Mouse (Mus musculus): ENCODE data around the gene Gm10382. TPM values are rescaled to one million over a fixed set of nuclear protein-coding genes. Genes with fewer than 3 reads are reported as not detected.
"Not testable (repeated sequence)": the region's sequence is repeated elsewhere in the genome, so short reads cannot be mapped to it uniquely, and the experiment has no call there.

Gm10382 gene
- total RNA-seq, 2 experiments from 2014 or later: 0.56 TPM; not detected in 1

GRCm38 (mm10) chr5:125409348-125410090, 20.4 kb downstream of the Gm10382 start:
- ATAC-seq (replicated peaks; ENCODE audit: low FRiP score, low TSS enrichment, poor library complexity, severe bottlenecking): peak; percentile 24; the same call in 1 of the 2 replicates

- ATAC-seq (replicated peaks; ENCODE audit: low FRiP score, low TSS enrichment, poor library complexity, severe bottlenecking): peak; percentile 31; the same call in 1 of the 2 replicates
Measured at GRCm38 (mm10) chr5:125411972-125412530, 22.9 kb downstream of the Gm10382 start.

GRCm38 (mm10) chr5:125412536-125412935, 23.4 kb downstream of the Gm10382 start:
- not testable (repeated sequence) for ATAC-seq (replicated peaks; ENCODE audit: low FRiP score, low TSS enrichment, poor library complexity, severe bottlenecking)

GRCm38 (mm10) chr5:125413763-125414162, 24.6 kb downstream of the Gm10382 start:
- no peak; the same call in 1 of the 2 replicates for ATAC-seq (replicated peaks; ENCODE audit: low FRiP score, low TSS enrichment, poor library complexity, severe bottlenecking)

DNA sequence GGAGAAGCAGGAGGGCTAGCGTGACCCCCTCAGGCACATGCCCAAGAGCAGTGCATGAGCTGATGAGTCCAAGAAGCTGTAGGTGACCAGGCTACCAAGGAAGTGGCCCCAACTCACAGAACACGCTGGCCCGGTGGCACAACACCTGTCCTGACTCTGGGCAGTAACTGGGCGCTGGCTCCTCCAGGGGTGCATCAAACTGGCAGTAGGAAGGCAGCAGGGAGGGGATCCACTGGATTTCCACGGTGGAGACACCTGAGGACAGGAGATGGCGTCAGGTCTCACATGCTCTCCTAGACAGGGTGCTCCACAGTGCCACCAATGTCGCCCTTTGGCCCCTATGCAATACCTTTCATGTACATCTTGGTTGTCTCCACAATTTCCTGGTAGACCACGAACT, 27.1 kb downstream of the Gm10382 start:
- ATAC-seq (replicated peaks; ENCODE audit: low FRiP score, low TSS enrichment, poor library complexity, severe bottlenecking): no peak

DNA sequence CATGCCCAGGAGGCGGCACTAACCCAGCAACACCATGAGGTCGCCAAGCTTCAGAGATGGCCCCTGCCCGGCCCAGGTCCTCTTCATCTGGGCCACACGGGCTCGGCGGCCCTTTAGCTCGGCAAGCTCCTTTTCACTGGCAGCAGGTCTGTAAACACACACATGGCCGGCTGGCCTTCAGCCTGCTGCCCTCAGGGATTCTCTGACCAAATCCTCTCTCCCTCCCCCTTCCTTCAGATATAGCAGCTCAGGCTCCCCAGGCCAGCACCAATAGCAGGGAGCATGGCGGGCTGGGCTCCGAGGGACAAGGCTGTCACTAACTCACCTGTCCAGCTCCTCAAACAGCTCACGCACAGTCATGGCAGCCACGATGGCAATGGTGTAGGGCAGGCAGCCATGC, 29.5 kb downstream of the Gm10382 start:
- ATAC-seq (replicated peaks; ENCODE audit: low FRiP score, low TSS enrichment, poor library complexity, severe bottlenecking): no peak

DNA sequence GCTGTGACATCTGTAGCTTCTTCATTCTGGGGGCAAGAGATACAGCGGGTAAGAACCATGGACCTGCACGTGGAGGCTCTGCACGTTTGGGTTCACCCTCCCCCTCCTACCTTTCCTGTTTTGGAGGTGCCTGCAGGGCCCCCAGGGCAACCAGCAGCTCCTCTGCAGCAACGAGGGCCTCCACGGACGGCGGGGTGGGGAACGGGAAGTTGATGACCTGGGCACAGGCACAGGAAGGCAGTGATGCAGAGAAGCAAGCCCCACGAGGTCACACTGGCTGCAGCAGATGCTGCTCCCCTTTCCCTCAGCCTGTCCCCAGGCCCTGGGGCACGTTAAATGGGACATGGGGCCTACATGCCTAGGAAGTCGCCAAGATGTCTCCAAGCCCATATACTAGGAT, 30.0 kb downstream of the Gm10382 start:
- no peak for ATAC-seq (replicated peaks; ENCODE audit: low FRiP score, low TSS enrichment, poor library complexity, severe bottlenecking)

GRCm38 (mm10) chr5:125425698-125426276, 36.7 kb downstream of the Gm10382 start:
- ATAC-seq (replicated peaks; ENCODE audit: low FRiP score, low TSS enrichment, poor library complexity, severe bottlenecking): no peak

DNA sequence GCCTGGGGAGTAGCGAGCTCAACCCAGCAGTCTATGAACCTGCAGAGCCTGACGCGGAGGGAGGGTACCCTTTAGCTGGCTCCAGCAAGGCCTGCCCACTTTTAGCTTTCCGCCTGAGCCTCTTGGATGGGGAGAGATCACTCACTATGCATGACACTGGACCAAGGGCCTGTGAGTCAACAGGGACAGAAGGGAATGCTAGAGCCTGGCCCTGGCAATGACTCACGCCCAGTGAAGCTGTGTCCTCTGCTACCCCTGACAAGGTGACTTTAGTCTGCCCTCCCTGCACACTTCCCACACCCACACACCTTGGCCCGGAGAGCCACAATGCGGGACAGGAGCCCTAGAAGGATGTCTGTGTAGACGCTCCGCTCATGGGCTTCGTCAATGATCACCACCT, 37.2 kb downstream of the Gm10382 start:
- ATAC-seq (replicated peaks; ENCODE audit: low FRiP score, low TSS enrichment, poor library complexity, severe bottlenecking): no peak

DNA sequence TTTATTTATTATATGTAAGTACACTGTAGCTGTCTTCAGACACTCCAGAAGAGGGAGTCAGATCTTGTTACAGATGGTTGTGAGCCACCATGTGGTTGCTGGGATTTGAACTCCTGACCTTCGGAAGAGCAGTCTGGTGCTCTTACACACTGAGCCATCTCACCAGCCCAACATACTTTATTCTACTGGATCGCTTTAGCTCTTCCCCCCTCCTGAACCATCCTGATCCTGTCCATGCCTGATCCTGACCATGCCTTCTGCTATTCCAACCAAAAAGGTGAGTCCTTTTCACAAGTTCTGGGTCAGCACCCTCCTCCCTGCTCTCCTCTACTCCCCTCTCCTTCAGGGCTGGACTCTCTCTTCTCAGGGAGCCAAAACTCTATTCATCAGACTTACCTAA, 43.2 kb downstream of the Gm10382 start:
- not testable (repeated sequence) for ATAC-seq (replicated peaks; ENCODE audit: low FRiP score, low TSS enrichment, poor library complexity, severe bottlenecking)

- ATAC-seq (replicated peaks; ENCODE audit: low FRiP score, low TSS enrichment, poor library complexity, severe bottlenecking): peak; percentile 98
Measured at GRCm38 (mm10) chr5:125433793-125434337, 44.7 kb downstream of the Gm10382 start, which contains the start of gene Dhx37. Gene Dhx37, minus strand, starts transcription at chr5:125434121.

- ATAC-seq (replicated peaks; ENCODE audit: low FRiP score, low TSS enrichment, poor library complexity, severe bottlenecking): not testable (repeated sequence)
Measured at GRCm38 (mm10) chr5:125434347-125434746, 45.2 kb downstream of the Gm10382 start.

Other genes with a start within 250 kb of the Gm10382 start
- gene Ncor2, start 210.1 kb upstream of the Gm10382 start, total RNA-seq (2014; fragmentation: Nextera tagmentation): 48.7 and 54.4 TPM in 2 replicates
- 4.8 and 6.7 TPM in 2 replicates for gene Ncor2, start 210.1 kb upstream of the Gm10382 start, total RNA-seq (2017)
- 71.7 and 85.8 TPM in 2 replicates for gene Scarb1, start 48.2 kb upstream of the Gm10382 start, total RNA-seq (2014; fragmentation: Nextera tagmentation)
- gene Scarb1, start 48.2 kb upstream of the Gm10382 start, total RNA-seq (2017): 29.7 and 57.0 TPM in 2 replicates
- 110 and 133 TPM in 2 replicates for gene Ubc, start 880 bp downstream of the Gm10382 start, total RNA-seq (2014; fragmentation: Nextera tagmentation)
- 202 and 258 TPM in 2 replicates for gene Ubc, start 880 bp downstream of the Gm10382 start, total RNA-seq (2017)
- 21.2 and 34.5 TPM in 2 replicates for gene Dhx37, start 44.8 kb downstream of the Gm10382 start, total RNA-seq (2014; fragmentation: Nextera tagmentation)
- gene Dhx37, start 44.8 kb downstream of the Gm10382 start, total RNA-seq (2017): 69.0 and 83.7 TPM in 2 replicates
- gene Bri3bp, start 52.2 kb downstream of the Gm10382 start, total RNA-seq (2014; fragmentation: Nextera tagmentation): 37.4 and 77.0 TPM in 2 replicates
- gene Bri3bp, start 52.2 kb downstream of the Gm10382 start, total RNA-seq (2017): 28.5 and 31.3 TPM in 2 replicates
- 8.4 and 8.7 TPM in 2 replicates for gene Aacs, start 86.5 kb downstream of the Gm10382 start, total RNA-seq (2014; fragmentation: Nextera tagmentation)
- gene Aacs, start 86.5 kb downstream of the Gm10382 start, total RNA-seq (2017): 3.2 and 3.8 TPM in 2 replicates
- gene Tmem132b, start 142.5 kb downstream of the Gm10382 start, total RNA-seq (2014; fragmentation: Nextera tagmentation): not detected in 2 replicates
- gene Tmem132b, start 142.5 kb downstream of the Gm10382 start, total RNA-seq (2017): not detected in 2 replicates

Measured in megakaryocyte-erythroid progenitor cell, adult 5-6 weeks (primary cell).